Mouse (Mus musculus) kidney, postnatal 0 days (tissue): ENCODE data around the gene Hace1. TPM values are rescaled to one million over a fixed set of nuclear protein-coding genes. Genes with fewer than 3 reads are reported as not detected.
A peak's percentile ranks its signal among the peaks of the same experiment; 100 is the strongest.

Experiments used
- ATAC-seq: fragments of 200-750 bp; cut with Nextera tagmentation; replicated peaks from 2 replicates; pipeline ENCODE4 v1.8.0; 2017; ENCODE audit warnings: low read depth, moderate number of reproducible peaks, moderate TSS enrichment, moderate library complexity; ENCODE audit not compliant: low FRiP score
- DNase-seq: peaks from one replicate; pipeline ENCODE4 v3.0.0-alpha.2; 2016; ENCODE audit warnings: low spot score
- H3K27ac ChIP-seq: fragments of 300-500 bp; sonication (generic); 2 replicates; pipeline ENCODE4 v1.5.1; 2014; ENCODE audit warnings: mild to moderate bottlenecking
- H3K27me3 ChIP-seq: fragments of 300-500 bp; sonication (generic); 2 replicates; pipeline ENCODE4 v1.6.1; 2014; ENCODE audit warnings: low read length, mixed read lengths; ENCODE audit not compliant: insufficient read depth
- H3K36me3 ChIP-seq: fragments of 300-500 bp; sonication (generic); 2 replicates; pipeline ENCODE4 v1.6.1; 2014; ENCODE audit warnings: low read length, mixed read lengths; ENCODE audit not compliant: insufficient read depth
- H3K4me1 ChIP-seq: fragments of 300-500 bp; sonication (generic); replicated peaks from 2 replicates; pipeline ENCODE4 v1.6.1; 2014; ENCODE audit warnings: antibody characterized with exemption, low read length, mixed read lengths; ENCODE audit not compliant: insufficient read depth
- H3K4me2 ChIP-seq: fragments of 300-500 bp; sonication (generic); 2 replicates; pipeline ENCODE4 v1.6.1; 2014; ENCODE audit warnings: mild to moderate bottlenecking, low read length, moderate library complexity, mixed read lengths
- H3K4me3 ChIP-seq: fragments of 300-500 bp; sonication (generic); replicated peaks from 2 replicates; pipeline ENCODE4 v1.5.1; 2014; ENCODE audit warnings: low read depth, low read length
- H3K9ac ChIP-seq: fragments of 300-500 bp; sonication (generic); 2 replicates; pipeline ENCODE4 v1.6.1; 2014; ENCODE audit warnings: low read depth, low read length
- H3K9me3 ChIP-seq: fragments of 300-500 bp; sonication (generic); replicated peaks from 2 replicates; pipeline ENCODE4 v1.6.1; 2016; ENCODE audit warnings: low read length, inconsistent platforms, mixed read lengths
- CTCF ChIP-seq: IDR thresholded peaks from 2 replicates; pipeline ENCODE4 v1.5.1; 2016; ENCODE audit warnings: antibody characterized with exemption, low read depth, mild to moderate bottlenecking, moderate library complexity
- WGBS: fragments of 180-500 bp; shearing (Covaris S2); extraction: QIAGEN DNeasy Blood & Tissue Kit; methylation state at CpG from one replicate; pipeline ENCODE4 v1.1.7; 2014; 5-methylcytosine and 5-hydroxymethylcytosine counted together
- polyA plus RNA-seq: library from polyadenylated mRNA; unstranded; fragments of >200 nt; fragmentation: Nextera tagmentation; extraction: Ambion mirVana; gene quantifications from 2 replicates; pipeline ENCODE4 v1.2.1, GENCODE M21; 2015

The Hace1 gene
- polyA plus RNA-seq, 1 experiment from 2014 or later, result 11.8 TPM

- no peaks in the 10 kb centered on the region for H3K27me3 ChIP-seq
- no peak for DNase-seq
- no peak for ATAC-seq
- TF ChIP-seq CTCF, result no peak
- WGBS, result 93% methylated on average over 12 of the region's 12 CpGs
- no peak overlapping the region for H3K4me3 ChIP-seq
- no peak overlapping the region for H3K9ac ChIP-seq
- no peaks in the 10 kb centered on the region for H3K4me1 ChIP-seq
- no peak overlapping the region for H3K4me2 ChIP-seq
- H3K36me3 ChIP-seq, result no peaks in the 10 kb centered on the region
- no peaks in the 10 kb centered on the region for H3K9me3 ChIP-seq
- H3K27ac ChIP-seq, result no peak overlapping the region
Observed at GRCm38 (mm10) chr10:45584311-45585102, 6.9 kb downstream of the Hace1 start.

DNA sequence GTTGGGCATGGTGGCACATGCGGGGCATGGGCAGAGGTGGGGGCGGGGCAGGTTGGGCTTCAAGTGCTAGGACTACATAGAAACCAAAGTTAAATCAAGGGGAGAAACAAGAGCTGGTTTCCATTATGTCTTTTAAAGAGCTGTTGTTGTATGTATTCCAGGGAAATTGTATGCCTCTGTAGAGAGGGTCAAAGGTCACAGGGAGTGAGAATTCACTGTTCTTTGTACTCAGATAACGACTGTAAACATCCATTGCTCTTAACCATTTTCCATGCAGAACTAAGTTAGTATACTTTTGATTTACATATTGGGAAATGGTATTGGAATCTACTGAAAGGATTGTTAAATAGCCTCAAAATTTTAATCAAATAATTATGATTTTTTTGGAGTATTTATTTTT lies 28.2 kb downstream of the Hace1 start:
- DNase-seq (peak; percentile 2), ATAC-seq (no peak)
- H3K4me1 ChIP-seq, result no peaks in the 10 kb centered on the region
- 75% methylated on average over 3 of the region's 3 CpGs for WGBS
- H3K9me3 ChIP-seq, result no peaks in the 10 kb centered on the region
- 0 out of 2 replicates have a peak, but pooled peaks cover 4% of the 10 kb centered on the region for H3K36me3 ChIP-seq
- no peak overlapping the region for H3K9ac ChIP-seq
- no peak overlapping the region for H3K27ac ChIP-seq
- H3K27me3 ChIP-seq, result no peaks in the 10 kb centered on the region
- H3K4me3 ChIP-seq, result no peak overlapping the region
- no peak overlapping the region for H3K4me2 ChIP-seq
- TF ChIP-seq CTCF, result no peak

DNA sequence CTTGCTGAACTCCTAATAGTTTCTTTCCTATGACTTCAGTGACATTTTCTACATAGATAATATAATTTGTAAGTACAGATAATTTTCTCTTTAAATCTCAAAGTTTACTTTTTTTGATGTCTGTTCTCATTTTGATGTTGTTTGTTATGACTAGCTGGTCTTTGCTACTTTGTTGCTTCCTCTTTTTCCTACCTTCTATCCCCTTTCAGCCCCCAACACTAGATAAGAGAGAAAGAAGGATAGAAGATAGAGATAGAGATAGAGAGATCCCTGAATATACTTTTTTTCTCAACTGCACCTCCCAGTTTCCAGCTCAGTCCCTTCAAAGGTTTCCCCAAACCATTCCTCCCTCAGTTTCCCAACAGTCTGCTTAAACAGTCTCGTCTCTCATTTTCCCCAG lies 33.1 kb downstream of the Hace1 start:
- no peak for ATAC-seq
- Histone ChIP-seq H3K27ac (no peak overlapping the region), H3K27me3 (no peaks in the 10 kb centered on the region), H3K9ac (no peak overlapping the region), H3K36me3 (0 out of 2 replicates have a peak, but pooled peaks cover 4% of the 10 kb centered on the region), H3K9me3 (no peaks in the 10 kb centered on the region), H3K4me2 (no peak overlapping the region), H3K4me3 (no peak overlapping the region), H3K4me1 (no peaks in the 10 kb centered on the region)
- WGBS, result 97% methylated on average over 1 of the region's 1 CpGs
- no peak for DNase-seq
- no peak for TF ChIP-seq CTCF

- ATAC-seq (no peak), DNase-seq (no peak)
- WGBS, result 78% methylated on average over 5 of the region's 5 CpGs
- no peak overlapping the region for H3K4me2 ChIP-seq
- no peak for TF ChIP-seq CTCF
- no peaks in the 10 kb centered on the region for H3K9me3 ChIP-seq
- no peak overlapping the region for H3K9ac ChIP-seq
- no peaks in the 10 kb centered on the region for H3K27me3 ChIP-seq
- no peak overlapping the region for H3K27ac ChIP-seq
- H3K36me3 ChIP-seq, result no peaks in the 10 kb centered on the region
- H3K4me1 ChIP-seq, result no peaks in the 10 kb centered on the region
- no peak overlapping the region for H3K4me3 ChIP-seq
Observed at GRCm38 (mm10) chr10:45616012-45616411, 38.4 kb downstream of the Hace1 start.

- 81% methylated on average over 3 of the region's 3 CpGs for WGBS
- Histone ChIP-seq H3K4me2 (no peak overlapping the region), H3K36me3 (no peaks in the 10 kb centered on the region), H3K9me3 (no peaks in the 10 kb centered on the region), H3K4me3 (no peak overlapping the region), H3K9ac (no peak overlapping the region), H3K4me1 (no peaks in the 10 kb centered on the region), H3K27me3 (no peaks in the 10 kb centered on the region), H3K27ac (no peak overlapping the region)
- ATAC-seq (no peak), DNase-seq (no peak)
- TF ChIP-seq CTCF, result no peak
Observed at GRCm38 (mm10) chr10:45619039-45619438, 41.4 kb downstream of the Hace1 start.

DNA sequence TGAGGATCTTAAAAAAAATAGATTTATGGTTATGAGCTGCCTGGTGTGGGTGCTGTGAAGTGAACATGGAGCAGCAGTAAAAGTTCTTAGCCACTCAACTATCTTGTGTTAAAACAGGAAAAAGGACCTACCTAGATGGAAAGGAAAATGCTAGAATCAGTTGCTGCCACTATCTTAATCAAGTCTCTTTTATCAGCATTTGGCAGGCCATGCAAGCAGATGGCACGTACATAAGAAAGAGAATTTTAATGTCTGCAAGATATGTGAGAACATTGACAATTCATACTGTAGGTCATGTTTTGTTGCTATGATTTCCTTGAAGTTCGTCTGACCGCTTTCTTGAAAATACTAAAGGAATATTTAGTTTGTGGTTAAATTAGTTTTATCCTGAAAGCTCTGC lies 54.4 kb downstream of the Hace1 start:
- Histone ChIP-seq H3K27ac (no peak overlapping the region), H3K4me1 (no peaks in the 10 kb centered on the region), H3K9ac (no peak overlapping the region), H3K4me2 (no peak overlapping the region), H3K36me3 (no peaks in the 10 kb centered on the region), H3K9me3 (no peaks in the 10 kb centered on the region), H3K27me3 (no peaks in the 10 kb centered on the region), H3K4me3 (no peak overlapping the region)
- WGBS, result 93% methylated on average over 3 of the region's 3 CpGs
- ATAC-seq, result no peak
- DNase-seq, result no peak
- no peak for TF ChIP-seq CTCF
